Mouse (Mus musculus) heart, embryonic 16.5 days (tissue): ENCODE data around the gene Zdhhc6. TPM values are rescaled to one million over a fixed set of nuclear protein-coding genes. Genes with fewer than 3 reads are reported as not detected.

ENCODE experiments used
- ATAC-seq: fragments of 200-750 bp; cut with Nextera tagmentation; replicated peaks from 2 replicates; pipeline ENCODE4 v1.8.0; 2017; ENCODE audit warnings: moderate number of reproducible peaks; ENCODE audit not compliant: insufficient read depth, low FRiP score; ENCODE audit errors: extremely low read depth
- H3K27ac ChIP-seq: fragments of 300-500 bp; sonication (generic); 2 replicates; pipeline ENCODE4 v1.5.1; 2014; ENCODE audit warnings: mild to moderate bottlenecking, low read length, control low read depth, moderate library complexity
- H3K27me3 ChIP-seq: fragments of 300-500 bp; sonication (generic); 2 replicates; pipeline ENCODE4 v1.6.1; 2014; ENCODE audit warnings: low read length, mixed read lengths; ENCODE audit not compliant: control insufficient read depth, insufficient read depth
- H3K36me3 ChIP-seq: fragments of 300-500 bp; sonication (generic); 2 replicates; pipeline ENCODE4 v1.6.1; 2014; ENCODE audit not compliant: control insufficient read depth, insufficient read depth
- H3K4me1 ChIP-seq: fragments of 300-500 bp; sonication (generic); 2 replicates; pipeline ENCODE4 v1.6.1; 2014; ENCODE audit warnings: low read length, mixed read lengths; ENCODE audit not compliant: control insufficient read depth, insufficient read depth
- H3K4me2 ChIP-seq: fragments of 300-500 bp; sonication (generic); 2 replicates; pipeline ENCODE4 v1.6.1; 2014; ENCODE audit warnings: low read depth, mild to moderate bottlenecking, control low read depth, low read length
- H3K4me3 ChIP-seq: fragments of 300-500 bp; sonication (generic); 2 replicates; pipeline ENCODE4 v1.5.1; 2014; ENCODE audit warnings: mild to moderate bottlenecking, control low read depth, low read length
- H3K9ac ChIP-seq: fragments of 300-500 bp; sonication (generic); 2 replicates; pipeline ENCODE4 v1.6.1; 2014; ENCODE audit warnings: low read length, control low read depth
- H3K9me3 ChIP-seq: fragments of 300-500 bp; sonication (generic); replicated peaks from 2 replicates; pipeline ENCODE4 v1.6.1; 2016; ENCODE audit warnings: low read length; ENCODE audit not compliant: control insufficient read depth
- WGBS: fragments of 180-500 bp; shearing (Covaris S2); extraction: QIAGEN DNeasy Blood & Tissue Kit; methylation state at CpG from one replicate; pipeline ENCODE4 v1.1.7; 2014; 5-methylcytosine and 5-hydroxymethylcytosine counted together
- polyA plus RNA-seq: library from polyadenylated mRNA; unstranded; fragments of >200 nt; fragmentation: Nextera tagmentation; extraction: Ambion mirVana; gene quantifications from 2 replicates; pipeline ENCODE4 v1.2.1, GENCODE M21; 2015

Zdhhc6 gene
- 66.3 and 73.9 TPM in 2 replicates for polyA plus RNA-seq

- peak within 1 kb of the TSS; percentile 92 for H3K9ac ChIP-seq
- H3K9me3 ChIP-seq: no peaks in the 10 kb centered on the region
- peaks cover 23% of the 10 kb centered on the region for H3K4me1 ChIP-seq
- WGBS: under 1% methylated on average over 60 of the region's 60 CpGs
- H3K4me2 ChIP-seq: peak within 1 kb of the TSS; percentile 97
- no peaks in the 10 kb centered on the region for H3K27me3 ChIP-seq
- peak within 1 kb of the TSS; percentile 88 for H3K27ac ChIP-seq
- H3K36me3 ChIP-seq: peaks cover 11% of the 10 kb centered on the region
- peak within 1 kb of the TSS; percentile 74 for H3K4me3 ChIP-seq
- peak; percentile 61 for ATAC-seq
These were observed at the start of gene Zdhhc6 for GRCm38 (mm10) chr19:55315452-55316108. Gene Zdhhc6 (minus strand): TSS chr19:55316032.

- Histone ChIP-seq H3K9me3 (no peaks in the 10 kb centered on the region), H3K9ac (no peak overlapping the region), H3K4me2 (no peak overlapping the region), H3K4me1 (peaks cover 2% of the 10 kb centered on the region; the same call in 1 of the 2 replicates), H3K27ac (no peak overlapping the region), H3K27me3 (no peaks in the 10 kb centered on the region), H3K4me3 (no peak overlapping the region), H3K36me3 (no peaks in the 10 kb centered on the region)
- ATAC-seq: no peak
- 93% methylated on average over 9 of the region's 9 CpGs for WGBS
These were observed 46.8 kb upstream of the Zdhhc6 start for GRCm38 (mm10) chr19:55362606-55363005.

- H3K27ac ChIP-seq: no peak overlapping the region
- H3K9me3 ChIP-seq: no peaks in the 10 kb centered on the region
- no peak for ATAC-seq
- H3K4me2 ChIP-seq: no peak overlapping the region
- no peak overlapping the region for H3K4me3 ChIP-seq
- 49% methylated on average over 9 of the region's 9 CpGs for WGBS
- H3K4me1 ChIP-seq: peaks cover 11% of the 10 kb centered on the region
- H3K9ac ChIP-seq: no peak overlapping the region
- no peaks in the 10 kb centered on the region for H3K27me3 ChIP-seq
- H3K36me3 ChIP-seq: no peaks in the 10 kb centered on the region; the same call in 1 of the 2 replicates
These were observed 35.0 kb upstream of the Zdhhc6 start for GRCm38 (mm10) chr19:55350673-55351378.

- H3K4me3 ChIP-seq: no peak overlapping the region
- no peak overlapping the region for H3K4me2 ChIP-seq
- H3K9ac ChIP-seq: no peak overlapping the region
- no peaks in the 10 kb centered on the region for H3K9me3 ChIP-seq
- H3K27me3 ChIP-seq: no peaks in the 10 kb centered on the region
- 88% methylated on average over 3 of the region's 3 CpGs for WGBS
- no peak for ATAC-seq
- H3K4me1 ChIP-seq: peaks cover 11% of the 10 kb centered on the region
- no peaks in the 10 kb centered on the region; the same call in 1 of the 2 replicates for H3K36me3 ChIP-seq
- no peak overlapping the region for H3K27ac ChIP-seq
These were observed 32.4 kb upstream of the Zdhhc6 start for GRCm38 (mm10) chr19:55348187-55348586.

- Histone ChIP-seq H3K4me2 (no peak overlapping the region), H3K4me1 (0 out of 2 replicates have a peak, but pooled peaks cover 3% of the 10 kb centered on the region), H3K4me3 (no peak overlapping the region), H3K36me3 (no peaks in the 10 kb centered on the region), H3K9ac (no peak overlapping the region), H3K27me3 (no peaks in the 10 kb centered on the region), H3K9me3 (no peaks in the 10 kb centered on the region), H3K27ac (no peak overlapping the region)
- ATAC-seq: no peak
- 84% methylated on average over 9 of the region's 9 CpGs for WGBS
These were observed 27.4 kb upstream of the Zdhhc6 start for GRCm38 (mm10) chr19:55343274-55343673.

- Histone ChIP-seq H3K4me1 (0 out of 2 replicates have a peak, but pooled peaks cover 3% of the 10 kb centered on the region), H3K9ac (no peak overlapping the region), H3K27me3 (no peaks in the 10 kb centered on the region), H3K4me3 (no peak overlapping the region), H3K36me3 (no peaks in the 10 kb centered on the region), H3K4me2 (no peak overlapping the region), H3K27ac (no peak overlapping the region), H3K9me3 (no peaks in the 10 kb centered on the region)
- WGBS: 92% methylated on average over 7 of the region's 7 CpGs
- no peak for ATAC-seq
These were observed 26.6 kb upstream of the Zdhhc6 start for GRCm38 (mm10) chr19:55342423-55342822.

- Histone ChIP-seq H3K27ac (no peak overlapping the region), H3K4me3 (no peak overlapping the region), H3K4me2 (no peak overlapping the region), H3K9ac (no peak overlapping the region), H3K4me1 (0 out of 2 replicates have a peak, but pooled peaks cover 3% of the 10 kb centered on the region), H3K9me3 (no peaks in the 10 kb centered on the region), H3K36me3 (no peaks in the 10 kb centered on the region), H3K27me3 (no peaks in the 10 kb centered on the region)
- 52% methylated on average over 3 of the region's 3 CpGs for WGBS
- ATAC-seq: no peak
These were observed 25.5 kb upstream of the Zdhhc6 start for GRCm38 (mm10) chr19:55341377-55341776.

GRCm38 (mm10) chr19:55340521-55340920 lies 24.7 kb upstream of the Zdhhc6 start:
- Histone ChIP-seq H3K36me3 (no peaks in the 10 kb centered on the region), H3K4me3 (no peak overlapping the region), H3K9me3 (no peaks in the 10 kb centered on the region), H3K27me3 (no peaks in the 10 kb centered on the region), H3K4me2 (no peak overlapping the region), H3K4me1 (0 out of 2 replicates have a peak, but pooled peaks cover 3% of the 10 kb centered on the region), H3K27ac (no peak overlapping the region), H3K9ac (no peak overlapping the region)
- ATAC-seq: no peak
- 85% methylated on average over 6 of the region's 6 CpGs for WGBS

- no peaks in the 10 kb centered on the region for H3K9me3 ChIP-seq
- no peak overlapping the region for H3K4me3 ChIP-seq
- 0 out of 2 replicates have a peak, but pooled peaks cover 3% of the 10 kb centered on the region for H3K4me1 ChIP-seq
- ATAC-seq: no peak
- WGBS: 86% methylated on average over 10 of the region's 10 CpGs
- no peak overlapping the region for H3K4me2 ChIP-seq
- H3K27ac ChIP-seq: no peak overlapping the region
- no peak overlapping the region for H3K9ac ChIP-seq
- H3K36me3 ChIP-seq: no peaks in the 10 kb centered on the region
- no peaks in the 10 kb centered on the region for H3K27me3 ChIP-seq
These were observed 21.8 kb upstream of the Zdhhc6 start for GRCm38 (mm10) chr19:55337664-55338063.
